Mouse (Mus musculus) heart, adult 2 months (tissue): Measurements from ENCODE around the gene Spo11. TPM values are rescaled to one million over a fixed set of nuclear protein-coding genes. Genes with fewer than 3 reads are reported as not detected.

Source experiments
- DNase-seq, 2 experiments: peaks; one replicate each; pipeline ENCODE4 v3.0.0; 2021
- H3K27ac ChIP-seq: fragments of 200-600 bp; 2 replicates; pipeline ENCODE4 v1.8.1; 2022
- H3K27me3 ChIP-seq: fragments of 200-500 bp; 2 replicates; pipeline ENCODE4 v1.6.1; 2012; ENCODE audit warnings: mild to moderate bottlenecking, low read length, inconsistent platforms, mixed read lengths; ENCODE audit not compliant: control insufficient read depth, insufficient read depth
- H3K36me3 ChIP-seq: fragments of 200-500 bp; 2 replicates; pipeline ENCODE4 v1.6.1; 2012; ENCODE audit warnings: low read length, inconsistent platforms; ENCODE audit not compliant: control insufficient read depth, insufficient read depth
- H3K4me1 ChIP-seq: fragments of 200-500 bp; 2 replicates; pipeline ENCODE4 v1.6.1; 2011; ENCODE audit warnings: low read length; ENCODE audit not compliant: control insufficient read depth, insufficient read depth
- H3K4me3 ChIP-seq: fragments of 200-600 bp; 2 replicates; pipeline ENCODE4 v1.8.1; 2022
- H3K79me2 ChIP-seq: fragments of 200-500 bp; replicated peaks from 2 replicates; pipeline ENCODE4 v1.6.1; 2012; ENCODE audit warnings: mild to moderate bottlenecking, inconsistent platforms, low read length, moderate library complexity, mixed read lengths; ENCODE audit not compliant: control insufficient read depth, insufficient read depth
- H3K9ac ChIP-seq: fragments of 200-500 bp; 2 replicates; pipeline ENCODE4 v1.6.1; 2012; ENCODE audit warnings: low read depth, mild to moderate bottlenecking, control low read depth, inconsistent platforms, low read length, mixed read lengths
- CTCF ChIP-seq: fragments of 200-600 bp; IDR thresholded peaks from 2 replicates; pipeline ENCODE4 v1.8.1; 2022; ENCODE audit warnings: antibody characterized with exemption, mild to moderate bottlenecking, moderate library complexity
- EP300 ChIP-seq: fragments of 200-500 bp; IDR thresholded peaks from 2 replicates; pipeline ENCODE4 v1.6.1; 2011; ENCODE audit warnings: low read depth, low read length, control low read depth; ENCODE audit not compliant: insufficient read depth
- POLR2A ChIP-seq: fragments of 200-500 bp; IDR thresholded peaks from 2 replicates; pipeline ENCODE4 v1.6.1; 2011; ENCODE audit warnings: mild to moderate bottlenecking, low read depth, low read length, control low read depth; ENCODE audit not compliant: insufficient read depth
- WGBS: fragments of 180-500 bp; shearing (Covaris S2); methylation state at CpG from one replicate; pipeline ENCODE4 v1.1.7; 2018; 5-methylcytosine and 5-hydroxymethylcytosine counted together
- intact Hi-C: fragments of 180-260 bp; cut with DNase I; formaldehyde crosslinking; loops from one replicate; pipeline ENCODE4 v1.15.1; 2025
- polyA plus RNA-seq: library from polyadenylated mRNA; depleted of rRNA; stranded (reverse); fragments of >200 nt; gene quantifications from 2 replicates; pipeline ENCODE4 v1.2.3, GENCODE M21; 2012; rRNA removed
- total RNA-seq, 2 experiments: library from RNA; stranded (reverse); gene quantifications; 2 replicates each; pipeline ENCODE4 v1.2.3; 2021

Spo11 gene
- total and polyA plus RNA-seq, 3 experiments: 0.14 TPM; not detected in 2

DNA sequence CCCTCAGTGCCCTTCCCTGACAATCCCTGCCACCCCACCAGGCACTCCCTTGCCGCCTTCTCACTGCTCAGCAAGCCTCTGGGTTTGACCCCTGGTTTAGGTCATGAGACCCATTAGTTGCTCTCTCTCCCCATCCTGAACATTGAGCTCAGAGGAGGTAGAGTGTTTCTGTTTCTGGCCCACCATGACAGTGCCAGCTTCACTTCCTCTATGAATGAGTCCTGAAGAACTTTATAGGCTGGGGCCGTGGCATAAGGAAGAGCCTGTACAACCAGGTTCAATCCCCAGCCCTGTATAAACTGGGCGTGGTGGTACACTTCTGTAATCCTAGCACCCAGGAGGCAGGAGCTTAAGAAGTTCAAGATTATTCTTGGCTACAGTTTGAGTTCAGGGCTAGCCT, 63.3 kb downstream of the Spo11 start:
- no peak for TF ChIP-seq POLR2A
- TF ChIP-seq CTCF: no peak
- TF ChIP-seq EP300: no peak
- no peaks in the 10 kb centered on the region for H3K27me3 ChIP-seq
- no peak overlapping the region for H3K4me3 ChIP-seq
- DNase-seq: no peak
- intact Hi-C loops: no loop called here
- H3K9ac ChIP-seq: no peak overlapping the region
- no peak overlapping the region for H3K27ac ChIP-seq
- peaks cover 7% of the 10 kb centered on the region for H3K4me1 ChIP-seq
- WGBS: 83% methylated on average over 3 of the region's 3 CpGs
- no peaks in the 10 kb centered on the region for H3K79me2 ChIP-seq
- H3K36me3 ChIP-seq: no peaks in the 10 kb centered on the region

- no peak overlapping the region for H3K9ac ChIP-seq
- intact Hi-C loops: no loop called here
- H3K4me1 ChIP-seq: peaks cover 10% of the 10 kb centered on the region
- no peaks in the 10 kb centered on the region for H3K27me3 ChIP-seq
- H3K36me3 ChIP-seq: no peaks in the 10 kb centered on the region
- H3K79me2 ChIP-seq: no peaks in the 10 kb centered on the region
- 62% methylated on average over 5 of the region's 5 CpGs for WGBS
- H3K4me3 ChIP-seq: no peak overlapping the region
- TF ChIP-seq CTCF (no peak), EP300 (no peak), POLR2A (no peak)
- no peak for DNase-seq
- no peak overlapping the region for H3K27ac ChIP-seq
Observed at GRCm38 (mm10) chr2:173041242-173041641, 63.7 kb downstream of the Spo11 start.

GRCm38 (mm10) chr2:173041893-173042292, 64.4 kb downstream of the Spo11 start:
- intact Hi-C loops: no loop called here
- TF ChIP-seq EP300: no peak
- TF ChIP-seq POLR2A: no peak
- TF ChIP-seq CTCF: no peak
- Histone ChIP-seq H3K4me3 (no peak overlapping the region), H3K79me2 (no peaks in the 10 kb centered on the region), H3K27ac (no peak overlapping the region), H3K27me3 (no peaks in the 10 kb centered on the region), H3K9ac (no peak overlapping the region), H3K4me1 (peaks cover 14% of the 10 kb centered on the region), H3K36me3 (no peaks in the 10 kb centered on the region)
- DNase-seq: no peak
- WGBS: 73% methylated on average over 1 of the region's 1 CpGs

- DNase-seq: no peak
- Histone ChIP-seq H3K4me3 (no peak overlapping the region), H3K36me3 (no peaks in the 10 kb centered on the region), H3K79me2 (no peaks in the 10 kb centered on the region), H3K27ac (no peak overlapping the region), H3K9ac (no peak overlapping the region), H3K27me3 (no peaks in the 10 kb centered on the region), H3K4me1 (peaks cover 14% of the 10 kb centered on the region)
- WGBS: 68% methylated on average over 11 of the region's 11 CpGs
- intact Hi-C loops: no loop called here
- no peak for TF ChIP-seq EP300
- no peak for TF ChIP-seq CTCF
- no peak for TF ChIP-seq POLR2A
Observed at GRCm38 (mm10) chr2:173042504-173043162, 65.1 kb downstream of the Spo11 start.

Other genes starting within 250 kb of the Spo11 start
- gene Bmp7, start 37.4 kb upstream of the Spo11 start, total RNA-seq: under 1 TPM; 0.86 to 0.94 TPM
- gene Bmp7, start 37.4 kb upstream of the Spo11 start, polyA plus RNA-seq: 1.4 and 2.1 TPM in 2 replicates
- 10 to 100 TPM; 22.8 to 23.0 TPM for gene Rae1, start 22.4 kb downstream of the Spo11 start, total RNA-seq
- 27.8 and 44.8 TPM in 2 replicates for gene Rae1, start 22.4 kb downstream of the Spo11 start, polyA plus RNA-seq
- gene Rbm38, start 42.8 kb downstream of the Spo11 start, total RNA-seq: 100 to 1,000 TPM; 173 to 203 TPM
- gene Rbm38, start 42.8 kb downstream of the Spo11 start, polyA plus RNA-seq: 342 and 529 TPM in 2 replicates
- gene Ctcfl, start 141.8 kb downstream of the Spo11 start, total RNA-seq: under 1 TPM; 0.08 to 0.11 TPM
- 0.06 TPM in 1 of 2 replicates, not detected in the other for gene Ctcfl, start 141.8 kb downstream of the Spo11 start, polyA plus RNA-seq
- gene Pck1, start 175.3 kb downstream of the Spo11 start, total RNA-seq: 10 to 100 TPM; 18.0 to 20.5 TPM
- 12.4 and 35.3 TPM in 2 replicates for gene Pck1, start 175.3 kb downstream of the Spo11 start, polyA plus RNA-seq
- under 1 TPM; 0.47 to 0.91 TPM for gene Zbp1, start 241.2 kb downstream of the Spo11 start, total RNA-seq
- 1.2 and 1.8 TPM in 2 replicates for gene Zbp1, start 241.2 kb downstream of the Spo11 start, polyA plus RNA-seq